Mouse (Mus musculus): ENCODE measurements around the gene Gsta4. TPM values are rescaled to one million over a fixed set of nuclear protein-coding genes. Genes with fewer than 3 reads are reported as not detected.

The Gsta4 gene
- polyA plus RNA-seq, 1 experiment: 28.1 TPM

DNA sequence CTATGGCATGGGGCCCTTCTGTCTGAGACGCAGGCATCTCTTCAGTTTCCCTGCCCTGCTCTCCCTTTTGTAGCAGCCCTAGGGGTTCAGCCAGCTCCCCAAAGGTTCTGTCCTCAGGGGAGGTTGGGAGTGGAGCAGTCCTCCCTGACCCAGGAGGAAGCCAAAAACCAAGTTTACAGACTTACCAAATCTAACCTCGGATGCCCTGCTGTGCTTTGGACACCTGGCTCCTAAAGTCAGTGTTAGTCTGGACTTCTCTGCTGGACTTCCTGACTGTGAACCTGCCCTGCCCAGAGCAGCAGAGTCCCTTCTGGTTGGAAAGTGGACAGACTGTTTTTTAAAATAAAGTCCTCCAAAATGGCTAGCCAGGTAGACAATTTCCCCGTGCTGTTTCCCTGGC lies 17.8 kb upstream of the Gsta4 start:
- no peak overlapping the region for H3K4me2 ChIP-seq (ENCODE audit: low read depth)
- no peaks in the 10 kb centered on the region for H3K79me2 ChIP-seq (ENCODE audit: control insufficient read depth, insufficient read depth)
- H3ac ChIP-seq (ENCODE audit: control insufficient read depth, insufficient read length): no peak overlapping the region
- H3K36me3 ChIP-seq (ENCODE audit: control insufficient read depth, insufficient read depth): peaks cover 14% of the 10 kb centered on the region
- no peaks in the 10 kb centered on the region for H3K27me3 ChIP-seq (ENCODE audit: control insufficient read depth, insufficient read depth, insufficient read length)
- no peak overlapping the region for H3K4me3 ChIP-seq
- TF ChIP-seq TCF12 (IDR thresholded peaks at IDR 0.05; ENCODE audit: insufficient read depth, poor library complexity, severe bottlenecking) (no peak), MYOG (IDR thresholded peaks at IDR 0.05; ENCODE audit: control insufficient read depth in 1 of 3, insufficient read depth in 1 of 3, insufficient read length in 2 of 3, low read depth in 2 of 3) (no peak), CEBPB (IDR thresholded peaks at IDR 0.05; ENCODE audit: insufficient read depth, poor library complexity, severe bottlenecking) (no peak), MAX (IDR thresholded peaks at IDR 0.05; ENCODE audit: low read depth) (no peak), MYOD1 (IDR thresholded peaks at IDR 0.05; ENCODE audit: control insufficient read depth in 1 of 3, insufficient read length in 2 of 3, low read depth in 2 of 3) (no peak)

GRCm38 (mm10) chr9:78165454-78165853 lies 17.1 kb upstream of the Gsta4 start:
- H3K4me3 ChIP-seq: no peak overlapping the region
- H3K79me2 ChIP-seq (ENCODE audit: control insufficient read depth, insufficient read depth): no peaks in the 10 kb centered on the region
- H3K36me3 ChIP-seq (ENCODE audit: control insufficient read depth, insufficient read depth): peaks cover 14% of the 10 kb centered on the region
- TF ChIP-seq POLR2A (IDR thresholded peaks at IDR 0.05; ENCODE audit: insufficient read length, low read depth): no peak
- H3K4me2 ChIP-seq (ENCODE audit: low read depth): no peak overlapping the region
- H3ac ChIP-seq (ENCODE audit: control insufficient read depth, insufficient read length): no peak overlapping the region
- H3K27me3 ChIP-seq (ENCODE audit: control insufficient read depth, insufficient read depth, insufficient read length): no peaks in the 10 kb centered on the region

DNA sequence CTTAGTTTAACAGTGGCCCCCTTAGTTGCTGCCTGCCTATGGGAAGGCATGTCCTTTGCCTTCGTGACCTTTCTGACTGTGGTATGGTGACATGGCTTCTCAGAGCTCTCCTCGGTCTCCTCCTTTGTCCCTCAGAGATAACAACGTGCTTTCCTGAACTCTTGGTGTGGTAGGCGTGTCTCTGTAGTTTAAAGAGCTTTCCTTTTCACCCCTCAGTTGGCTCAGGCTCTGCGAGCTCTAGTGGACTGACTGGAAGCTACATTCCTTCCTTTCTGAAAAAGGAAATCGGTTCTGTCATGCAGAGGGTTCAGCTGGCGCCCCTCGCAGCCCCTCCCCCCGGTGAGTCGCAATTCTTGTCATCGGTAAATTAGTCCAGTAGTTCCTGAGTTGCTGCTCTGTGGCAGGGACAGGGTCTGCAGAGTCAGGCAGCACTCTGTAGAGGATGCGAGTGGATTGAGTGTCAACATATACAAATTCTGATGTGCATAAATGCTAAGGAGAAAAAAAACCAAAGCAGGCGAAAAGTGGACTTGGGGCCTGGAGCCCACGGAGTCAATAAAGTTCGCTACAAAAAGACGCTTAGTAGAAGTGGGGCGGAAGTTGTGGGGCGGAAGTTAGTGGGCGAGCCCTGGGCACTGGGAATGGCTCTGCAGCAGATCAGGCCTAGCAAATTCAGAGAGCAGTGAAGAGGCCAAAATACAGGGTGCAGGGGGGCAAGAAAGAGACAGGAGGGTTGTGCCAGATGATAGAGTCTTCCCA lies 15.7 kb upstream of the Gsta4 start:
- H3K27me3 ChIP-seq (ENCODE audit: control insufficient read depth, insufficient read depth, insufficient read length): no peaks in the 10 kb centered on the region
- H3ac ChIP-seq (ENCODE audit: control insufficient read depth, insufficient read length): no peak overlapping the region
- no peak overlapping the region for H3K4me3 ChIP-seq
- TF ChIP-seq POLR2AphosphoS2 (IDR thresholded peaks at IDR 0.05; ENCODE audit: insufficient read length, low read depth) (no peak), USF1 (IDR thresholded peaks at IDR 0.05; ENCODE audit: low read depth) (no peak), TCF12 (IDR thresholded peaks at IDR 0.05; ENCODE audit: insufficient read depth, poor library complexity, severe bottlenecking) (no peak), E2F4 (IDR thresholded peaks at IDR 0.05; ENCODE audit: insufficient read depth) (no peak), MAX (IDR thresholded peaks at IDR 0.05; ENCODE audit: low read depth) (no peak), REST (IDR thresholded peaks at IDR 0.05; ENCODE audit: insufficient read depth, insufficient read length) (no peak), TCF3 (IDR thresholded peaks at IDR 0.05; ENCODE audit: insufficient read length, low read depth) (no peak), SRF (IDR thresholded peaks at IDR 0.05; ENCODE audit: control insufficient read depth, insufficient read length, low read depth) (no peak), POLR2A (IDR thresholded peaks at IDR 0.05; ENCODE audit: insufficient read length, low read depth) (no peak), MYOG (IDR thresholded peaks at IDR 0.05; ENCODE audit: control insufficient read depth in 1 of 3, insufficient read depth in 1 of 3, insufficient read length in 2 of 3, low read depth in 2 of 3) (no peak), CEBPB (IDR thresholded peaks at IDR 0.05; ENCODE audit: insufficient read depth, poor library complexity, severe bottlenecking) (no peak), MYOD1 (IDR thresholded peaks at IDR 0.05; ENCODE audit: control insufficient read depth in 1 of 3, insufficient read length in 2 of 3, low read depth in 2 of 3) (no peak)
- H3K4me2 ChIP-seq (ENCODE audit: low read depth): no peak overlapping the region
- peaks cover 3% of the 10 kb centered on the region for H3K36me3 ChIP-seq (ENCODE audit: control insufficient read depth, insufficient read depth)
- H3K79me2 ChIP-seq (ENCODE audit: control insufficient read depth, insufficient read depth): no peaks in the 10 kb centered on the region

DNA sequence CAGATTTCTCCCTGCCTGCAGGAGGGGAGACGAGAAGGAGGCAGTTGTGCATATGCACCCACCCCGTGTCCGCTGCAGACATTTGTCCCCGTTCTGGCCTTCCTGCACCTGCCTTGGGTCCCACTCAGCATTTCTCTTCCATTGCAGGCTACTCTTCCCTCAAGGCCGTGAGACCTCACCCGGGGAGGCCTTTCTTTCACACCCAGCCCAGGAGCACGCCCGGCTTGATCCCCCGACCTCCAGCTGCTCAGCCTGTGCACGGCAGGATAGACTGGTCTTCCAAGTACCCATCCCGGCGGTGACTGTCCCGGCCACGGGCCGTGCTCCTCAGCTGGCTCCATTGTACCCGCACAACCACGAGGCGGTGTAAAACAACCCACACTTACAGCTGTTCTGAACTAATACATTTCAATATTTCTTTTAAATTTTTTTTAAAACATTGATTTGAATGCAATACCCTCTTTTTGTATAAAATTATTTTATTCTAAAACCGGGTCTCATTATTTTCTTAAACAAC lies 15.1 kb upstream of the Gsta4 start:
- no peak for TF ChIP-seq MAX (IDR thresholded peaks at IDR 0.05; ENCODE audit: low read depth)
- TF ChIP-seq MYOD1 (IDR thresholded peaks at IDR 0.05; ENCODE audit: control insufficient read depth in 1 of 3, insufficient read length in 2 of 3, low read depth in 2 of 3): no peak
- no peak for TF ChIP-seq TCF12 (IDR thresholded peaks at IDR 0.05; ENCODE audit: insufficient read depth, poor library complexity, severe bottlenecking)
- TF ChIP-seq CEBPB (IDR thresholded peaks at IDR 0.05; ENCODE audit: insufficient read depth, poor library complexity, severe bottlenecking): no peak
- no peak for TF ChIP-seq USF1 (IDR thresholded peaks at IDR 0.05; ENCODE audit: low read depth)
- TF ChIP-seq POLR2A (IDR thresholded peaks at IDR 0.05; ENCODE audit: insufficient read length, low read depth): no peak
- TF ChIP-seq E2F4 (IDR thresholded peaks at IDR 0.05; ENCODE audit: insufficient read depth): no peak
- peaks cover 3% of the 10 kb centered on the region for H3K36me3 ChIP-seq (ENCODE audit: control insufficient read depth, insufficient read depth)
- H3K4me2 ChIP-seq (ENCODE audit: low read depth): no peak overlapping the region
- H3K79me2 ChIP-seq (ENCODE audit: control insufficient read depth, insufficient read depth): no peaks in the 10 kb centered on the region
- H3K4me3 ChIP-seq: no peak overlapping the region
- no peaks in the 10 kb centered on the region for H3K27me3 ChIP-seq (ENCODE audit: control insufficient read depth, insufficient read depth, insufficient read length)
- H3ac ChIP-seq (ENCODE audit: control insufficient read depth, insufficient read length): no peak overlapping the region

GRCm38 (mm10) chr9:78168864-78169263 lies 13.7 kb upstream of the Gsta4 start:
- Histone ChIP-seq H3K27me3 (ENCODE audit: control insufficient read depth, insufficient read depth, insufficient read length) (no peaks in the 10 kb centered on the region), H3K4me3 (no peak overlapping the region), H3K36me3 (ENCODE audit: control insufficient read depth, insufficient read depth) (peaks cover 3% of the 10 kb centered on the region), H3ac (ENCODE audit: control insufficient read depth, insufficient read length) (no peak overlapping the region), H3K79me2 (ENCODE audit: control insufficient read depth, insufficient read depth) (no peaks in the 10 kb centered on the region), H3K4me2 (ENCODE audit: low read depth) (no peak overlapping the region)
- TF ChIP-seq MAX (IDR thresholded peaks at IDR 0.05; ENCODE audit: low read depth): no peak
